Mouse (Mus musculus) layer of hippocampus, adult 2 months (tissue): ENCODE results near the gene Saal1. TPM values are rescaled to one million over a fixed set of nuclear protein-coding genes. Genes with fewer than 3 reads are reported as not detected.
"Not testable (repeated sequence)": the region's sequence is repeated elsewhere in the genome, so short reads cannot be mapped to it uniquely, and the experiment has no call there.

Experiments
- DNase-seq, 2 experiments: peaks; one replicate each; pipeline ENCODE4 v3.0.0; 2022; ENCODE audit warnings: low spot score in 2 of 2
- H3K27ac ChIP-seq: fragments of 200-600 bp; 2 replicates; pipeline ENCODE4 v1.8.1; 2022
- H3K4me3 ChIP-seq: fragments of 200-600 bp; 2 replicates; pipeline ENCODE4 v1.8.1; 2022; ENCODE audit warnings: mild to moderate bottlenecking
- CTCF ChIP-seq: fragments of 200-600 bp; conservative IDR thresholded peaks from 2 replicates; pipeline ENCODE4 v1.8.1; 2022; ENCODE audit warnings: antibody characterized with exemption, mild to moderate bottlenecking, moderate library complexity
- total RNA-seq, 2 experiments: library from RNA; stranded (reverse); gene quantifications; 2 replicates each; pipeline ENCODE4 v1.2.3; 2021

Gene Saal1
- total RNA-seq, 2 experiments from 2014 or later = 11.0 to 11.2 TPM

DNA sequence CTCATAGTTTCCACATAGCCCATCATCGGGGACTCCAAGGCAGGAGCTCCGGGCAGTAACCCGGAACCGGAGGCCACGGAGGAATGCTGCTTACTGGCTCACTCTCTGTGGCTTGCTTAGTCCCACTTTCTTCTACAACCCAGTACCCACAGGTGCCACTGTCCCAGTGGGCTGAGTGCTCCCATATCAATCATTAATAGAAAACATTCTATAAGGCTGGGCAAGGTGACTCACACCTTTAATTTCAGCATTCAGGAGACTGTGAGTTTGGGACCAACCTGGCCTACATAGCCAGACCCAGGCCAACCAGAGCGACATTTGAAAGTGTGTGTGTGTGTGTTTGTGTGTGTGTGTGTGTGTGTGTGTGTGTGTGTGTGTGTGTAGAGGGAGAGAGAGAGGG is 12.9 kb upstream of the Saal1 start:
- Histone ChIP-seq H3K27ac (no peak overlapping the region), H3K4me3 (no peak overlapping the region)
- DNase-seq = no peak
- no peak for TF ChIP-seq CTCF

DNA sequence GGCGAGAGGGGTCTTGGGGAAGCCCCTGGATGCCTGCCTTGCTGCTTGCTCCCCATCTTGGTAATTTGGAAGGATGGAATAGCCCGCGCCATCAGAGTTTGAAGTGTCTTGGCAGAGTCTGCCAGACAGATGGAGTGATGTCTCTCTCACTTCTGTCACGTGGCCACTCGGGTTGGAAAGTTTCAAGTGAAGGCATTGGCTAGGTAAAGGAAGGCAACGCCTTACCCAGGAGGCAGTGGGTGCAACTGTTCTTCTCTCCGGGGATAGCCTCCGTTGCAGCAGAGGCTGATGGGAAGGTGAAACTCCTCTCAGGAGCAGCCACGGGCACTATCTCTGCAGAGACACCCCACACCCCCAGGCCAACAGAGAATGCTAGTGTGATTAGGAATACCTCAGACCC is 10.0 kb upstream of the Saal1 start:
- no peak for DNase-seq
- TF ChIP-seq CTCF = no peak
- H3K4me3 ChIP-seq = no peak overlapping the region
- no peak overlapping the region for H3K27ac ChIP-seq

DNA sequence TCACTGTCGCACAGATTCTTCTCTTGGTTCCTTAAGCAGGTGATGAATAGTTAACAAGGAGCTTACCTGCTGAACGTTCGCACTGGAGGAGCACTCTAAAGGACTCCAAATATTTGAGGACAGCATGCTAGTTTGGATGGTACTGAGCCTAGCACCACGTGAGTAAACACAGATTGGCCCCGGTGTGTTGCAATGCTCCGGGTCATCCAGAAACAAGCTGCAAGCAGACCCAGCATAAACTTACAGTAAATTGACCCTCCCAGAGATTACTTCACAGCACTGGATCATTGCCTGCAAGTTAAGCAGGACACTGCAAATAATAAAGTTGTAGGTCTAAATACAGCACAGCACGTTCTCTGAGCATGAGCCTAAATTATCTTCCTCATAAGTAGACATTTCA is 9.0 kb upstream of the Saal1 start:
- no peak overlapping the region for H3K4me3 ChIP-seq
- H3K27ac ChIP-seq = no peak overlapping the region
- TF ChIP-seq CTCF = no peak
- DNase-seq = no peak

DNA sequence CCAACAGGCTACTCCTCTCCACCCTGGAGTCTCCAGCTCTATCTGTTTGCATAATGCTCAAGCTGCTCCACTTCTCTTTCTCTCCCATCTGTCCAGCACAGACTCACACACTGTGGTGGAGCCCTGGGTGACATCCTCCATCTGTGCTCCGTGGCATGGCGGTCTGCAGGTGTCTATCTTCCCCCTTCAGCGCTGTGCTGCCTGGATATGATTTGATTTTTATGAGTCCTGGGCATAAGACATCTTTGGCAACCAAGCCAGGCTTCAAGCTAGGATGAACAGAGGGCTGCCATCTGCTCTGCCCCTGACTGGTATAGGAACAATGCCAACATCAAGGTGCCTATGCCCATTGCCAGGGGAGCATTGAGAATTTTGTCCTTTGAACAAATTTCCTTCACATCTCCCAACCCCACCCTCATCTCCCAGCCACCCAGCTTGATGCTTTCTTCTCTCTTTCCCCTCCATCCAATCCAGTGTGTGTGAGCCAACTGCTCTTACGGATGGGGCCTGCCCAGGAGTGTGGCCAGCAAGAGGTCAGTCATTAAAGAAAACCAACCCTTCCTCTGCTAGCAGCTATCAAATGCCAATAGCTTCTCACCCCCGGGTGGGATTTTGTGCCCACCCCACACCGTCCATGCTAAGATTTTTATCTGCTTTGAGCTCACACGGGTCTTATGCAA is 8.3 kb upstream of the Saal1 start:
- Histone ChIP-seq H3K27ac (no peak overlapping the region; the same call in 1 of the 2 replicates), H3K4me3 (no peak overlapping the region)
- no peak for TF ChIP-seq CTCF
- DNase-seq = peak in 1 of 2 experiments; percentile 29

GRCm38 (mm10) chr7:46716897-46717296 is 6.4 kb upstream of the Saal1 start:
- Histone ChIP-seq H3K4me3 (no peak overlapping the region), H3K27ac (no peak overlapping the region)
- DNase-seq = no peak
- no peak for TF ChIP-seq CTCF

DNA sequence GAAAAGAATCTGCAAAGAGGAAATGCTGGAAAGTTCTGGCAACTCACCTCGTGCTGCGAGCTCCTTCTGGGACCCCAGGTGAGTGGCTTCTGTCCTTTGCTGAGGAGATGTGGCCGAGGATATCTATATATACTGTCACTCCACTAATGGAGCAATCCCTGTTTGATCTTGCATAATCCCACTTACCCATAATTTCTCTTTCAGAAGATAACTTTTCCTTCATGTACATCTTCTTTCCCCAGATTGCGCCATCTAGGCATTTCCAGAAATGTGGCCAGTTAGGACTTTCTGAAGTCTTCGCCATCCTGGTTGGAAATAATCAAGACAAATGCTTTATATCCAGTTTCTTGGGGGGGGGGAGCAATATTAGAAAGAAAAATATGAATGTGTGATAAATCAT is 5.1 kb upstream of the Saal1 start, which contains the start of gene Saa3:
Saa3 (minus strand) TSS at position 101 of the 400 bp plus-strand sequence.
- H3K27ac ChIP-seq = no peak within 1 kb of the TSS
- no peak within 1 kb of the TSS for H3K4me3 ChIP-seq
- DNase-seq = no peak
- TF ChIP-seq CTCF = no peak

- H3K27ac ChIP-seq = no peak overlapping the region
- DNase-seq = peak; percentile 44 to 76
- no peak overlapping the region for H3K4me3 ChIP-seq
- peak; percentile 95 for TF ChIP-seq CTCF
Observed at GRCm38 (mm10) chr7:46714518-46714917, 4.0 kb upstream of the Saal1 start.

DNA sequence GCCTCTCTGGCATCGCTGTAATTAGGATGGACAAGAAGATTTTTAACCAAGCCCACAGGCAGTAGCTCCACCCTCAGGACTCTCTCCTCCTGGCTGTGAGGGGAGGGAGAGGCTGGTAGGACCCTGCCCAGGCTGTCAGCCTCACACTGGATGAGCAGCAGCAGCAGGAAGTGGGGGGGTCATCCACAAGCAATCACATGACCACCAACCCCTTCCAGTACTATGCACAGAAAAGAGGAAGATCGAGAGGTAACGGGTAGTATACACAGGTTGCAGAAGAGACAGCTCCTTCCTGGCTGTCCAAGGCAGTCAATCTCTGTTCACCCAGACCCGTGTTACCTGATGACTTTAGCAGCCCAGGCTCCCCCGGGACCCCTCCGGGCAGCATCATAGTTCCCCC is 1.8 kb upstream of the Saal1 start:
- no peak overlapping the region for H3K4me3 ChIP-seq
- no peak for TF ChIP-seq CTCF
- H3K27ac ChIP-seq = no peak overlapping the region
- no peak for DNase-seq

GRCm38 (mm10) chr7:46700521-46701025 is 9.9 kb downstream of the Saal1 start:
- no peak overlapping the region for H3K27ac ChIP-seq
- TF ChIP-seq CTCF = no peak
- DNase-seq = no peak
- H3K4me3 ChIP-seq = no peak overlapping the region

DNA sequence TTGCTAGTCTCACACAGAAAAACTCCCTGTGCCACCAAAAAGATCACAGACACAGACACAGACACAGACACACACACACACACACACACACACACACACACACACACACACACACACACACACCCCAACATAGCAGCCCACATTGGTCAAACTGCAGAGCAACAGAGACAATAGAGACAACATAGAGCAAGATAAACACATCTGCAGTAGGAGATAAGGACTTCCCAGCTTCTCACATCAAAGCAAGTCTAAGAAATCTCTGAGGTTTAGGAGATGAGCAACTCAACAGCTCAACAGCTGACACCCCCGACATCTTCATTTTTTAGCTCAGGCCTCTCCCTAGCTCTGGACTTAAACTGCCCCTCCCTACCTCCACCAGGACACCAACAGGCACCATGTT is 13.7 kb downstream of the Saal1 start:
- no peak for TF ChIP-seq CTCF
- Histone ChIP-seq H3K27ac (no peak overlapping the region), H3K4me3 (no peak overlapping the region)
- DNase-seq = no peak

- no peak overlapping the region for H3K27ac ChIP-seq
- no peak overlapping the region for H3K4me3 ChIP-seq
- no peak for TF ChIP-seq CTCF
- no peak for DNase-seq
Observed at GRCm38 (mm10) chr7:46686827-46687226, 23.7 kb downstream of the Saal1 start.

- no peak for DNase-seq
- no peak for TF ChIP-seq CTCF
- H3K4me3 ChIP-seq = no peak overlapping the region
- H3K27ac ChIP-seq = no peak overlapping the region
Observed at GRCm38 (mm10) chr7:46680732-46681131, 29.7 kb downstream of the Saal1 start.

DNA sequence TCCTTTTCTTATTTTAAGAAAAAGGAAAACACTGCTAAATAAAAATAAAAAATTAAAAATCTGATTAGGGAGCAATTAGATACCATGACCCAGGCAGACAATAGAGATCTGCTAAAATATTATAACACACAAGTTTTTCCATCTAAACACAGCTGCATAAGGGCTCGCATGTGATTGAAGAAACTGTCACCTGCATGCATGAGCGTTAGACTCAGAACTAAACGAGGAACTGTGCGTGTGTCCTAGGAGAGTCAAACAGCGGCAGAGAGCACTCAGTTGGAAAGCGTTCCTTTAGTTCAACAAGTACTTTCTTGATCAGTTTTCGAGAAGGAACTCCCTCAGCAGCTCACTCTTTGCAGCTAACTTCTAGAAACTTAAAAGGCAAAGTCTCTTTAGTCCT is 31.4 kb downstream of the Saal1 start:
- DNase-seq, H3K4me3 ChIP-seq, H3K27ac ChIP-seq: not testable (repeated sequence)

DNA sequence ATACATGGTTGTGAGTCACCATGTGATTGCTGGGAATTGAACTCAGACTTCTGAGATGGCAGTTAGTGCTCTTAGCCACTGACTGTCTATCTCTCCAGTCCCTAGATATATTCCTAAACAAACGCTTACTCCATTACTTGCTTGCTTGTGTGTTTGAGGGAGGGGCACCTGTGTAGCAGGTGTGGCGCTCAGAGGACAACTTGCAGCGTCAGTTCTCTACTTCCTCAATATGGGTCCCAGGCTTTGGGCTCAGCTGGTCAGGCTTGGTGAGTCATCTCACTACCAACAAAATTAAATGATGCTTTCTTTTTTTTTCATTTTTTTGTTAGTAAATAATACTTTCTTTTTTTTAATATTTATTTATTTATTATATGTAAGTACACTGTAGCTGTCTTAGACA is 32.1 kb downstream of the Saal1 start:
- no peak for TF ChIP-seq CTCF
- Histone ChIP-seq H3K27ac (no peak overlapping the region), H3K4me3 (no peak overlapping the region)
- DNase-seq = no peak

DNA sequence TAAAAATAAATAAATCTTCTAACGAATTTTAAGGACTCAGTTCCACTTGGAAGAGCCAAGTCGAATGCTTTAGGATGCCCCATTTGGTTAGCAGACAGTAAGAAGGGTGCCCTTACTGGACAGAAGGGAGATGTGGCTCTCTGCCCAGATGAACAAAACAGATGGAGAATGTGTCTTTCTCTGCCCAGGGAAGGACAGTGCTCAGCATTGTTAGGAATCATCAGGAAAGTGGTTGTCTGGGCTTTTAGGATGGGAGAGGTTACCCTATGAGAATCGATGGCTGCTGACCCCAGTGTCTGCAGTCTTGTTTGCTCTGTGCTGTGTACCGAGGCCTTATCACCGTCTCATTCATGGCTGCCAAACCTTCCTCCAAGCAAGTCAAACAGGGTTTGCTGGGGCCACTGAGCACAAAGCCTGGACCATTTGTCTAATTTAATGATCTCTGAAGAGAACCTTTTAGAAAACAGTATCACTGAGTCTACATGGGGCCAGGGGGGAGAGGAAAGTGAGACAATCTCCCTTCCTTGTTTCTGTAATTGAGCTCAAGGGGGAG is 33.6 kb downstream of the Saal1 start:
- no peak for TF ChIP-seq CTCF
- no peak overlapping the region for H3K27ac ChIP-seq

More for the DNA sequence above, 33.6 kb downstream of the Saal1 start:
- no peak for DNase-seq
- no peak overlapping the region for H3K4me3 ChIP-seq
